Mouse (Mus musculus): ENCODE measurements around the gene Akap9. TPM values are rescaled to one million over a fixed set of nuclear protein-coding genes. Genes with fewer than 3 reads are reported as not detected.

Akap9 gene
- total and polyA plus RNA-seq, 3 experiments, result 15.9 to 29.3 (median 17.3) TPM

- DNase-seq (ENCODE audit: low read depth, low spot score), result no peak
- Histone ChIP-seq H3K27me3 (ENCODE audit: control insufficient read depth in 1 of 2, insufficient read depth in 2 of 2, low read length in 2 of 2) (no peaks in the 10 kb centered on the region), H3K36me3 (ENCODE audit: control insufficient read depth in 1 of 2, insufficient read depth in 2 of 2, low read length in 2 of 2) (peaks cover 0 to 1% of the 10 kb centered on the region in 2 experiments; a peak in 1 of 4 replicates), H3K4me1 (ENCODE audit: control insufficient read depth in 1 of 2, insufficient read depth in 2 of 2, low read length in 2 of 2) (no peaks in the 10 kb centered on the region), H3K27ac (ENCODE audit: control insufficient read depth, low read depth, low read length) (no peak overlapping the region), H3K4me3 (ENCODE audit: control insufficient read depth in 1 of 2, insufficient read depth in 1 of 2, low read depth in 2 of 2, low read length in 2 of 2) (no peak overlapping the region), H3K9me3 (replicated peaks; ENCODE audit: insufficient read depth, low read length) (no peaks in the 10 kb centered on the region), H3K9ac (ENCODE audit: control insufficient read depth, low read depth, low read length, poor library complexity, severe bottlenecking) (no peak overlapping the region), H3K79me2 (ENCODE audit: control insufficient read depth, insufficient read depth, low read length, poor library complexity) (no peaks in the 10 kb centered on the region)
- TF ChIP-seq UBTF (IDR thresholded peaks at IDR 0.05; ENCODE audit: borderline replicate concordance, insufficient read depth, low read depth, low read length) (no peak), E2F4 (IDR thresholded peaks at IDR 0.05; ENCODE audit: borderline replicate concordance, low read depth, low read length) (no peak), ELF1 (IDR thresholded peaks at IDR 0.05; ENCODE audit: low read depth, low read length) (no peak), MAZ (IDR thresholded peaks at IDR 0.05; ENCODE audit: low read depth, low read length) (no peak), NELFE (IDR thresholded peaks at IDR 0.05; ENCODE audit: low read depth, low read length) (no peak), MYB (IDR thresholded peaks at IDR 0.05; ENCODE audit: low read depth, low read length) (no peak), ZMIZ1 (IDR thresholded peaks at IDR 0.05; ENCODE audit: low read depth, low read length) (no peak)
Measured at GRCm38 (mm10) chr5:4004531-4005469, 76.9 kb downstream of the Akap9 start.

DNA sequence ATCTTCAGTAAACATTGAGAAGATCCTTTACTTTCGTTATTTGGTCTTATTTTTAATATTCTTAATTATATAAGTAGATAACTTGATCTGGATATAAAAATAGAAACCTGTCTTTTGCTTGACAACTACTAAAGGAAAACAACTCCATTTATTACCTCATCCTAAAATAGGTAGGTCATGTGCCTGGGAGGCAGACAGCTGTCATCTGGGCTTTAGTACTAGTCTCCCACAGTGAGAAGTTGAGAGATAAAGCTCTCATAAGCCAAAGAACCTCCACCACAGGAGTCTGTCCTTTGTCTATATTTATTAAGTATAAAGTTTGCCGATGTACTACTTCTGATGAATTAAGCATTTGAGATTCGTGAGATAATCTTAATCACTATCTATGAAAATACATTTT is 78.8 kb downstream of the Akap9 start:
- H3K9me3 ChIP-seq (replicated peaks; ENCODE audit: insufficient read depth, low read length), result no peaks in the 10 kb centered on the region
- H3K27ac ChIP-seq (ENCODE audit: control insufficient read depth, low read depth, low read length), result no peak overlapping the region
- DNase-seq (ENCODE audit: low read depth, low spot score), result no peak
- H3K9ac ChIP-seq (ENCODE audit: control insufficient read depth, low read depth, low read length, poor library complexity, severe bottlenecking), result no peak overlapping the region
- H3K4me1 ChIP-seq (ENCODE audit: control insufficient read depth in 1 of 2, insufficient read depth in 2 of 2, low read length in 2 of 2), result no peaks in the 10 kb centered on the region
- H3K27me3 ChIP-seq (ENCODE audit: control insufficient read depth in 1 of 2, insufficient read depth in 2 of 2, low read length in 2 of 2), result no peaks in the 10 kb centered on the region
- TF ChIP-seq ELF1 (IDR thresholded peaks at IDR 0.05; ENCODE audit: low read depth, low read length), result no peak
- TF ChIP-seq KAT2A (conservative IDR thresholded peaks at IDR 0.05; ENCODE audit: low read depth, low read length), result no peak
- TF ChIP-seq MXI1 (IDR thresholded peaks at IDR 0.05; ENCODE audit: low read depth, low read length), result no peak
- no peaks in the 10 kb centered on the region for H3K79me2 ChIP-seq (ENCODE audit: control insufficient read depth, insufficient read depth, low read length, poor library complexity)
- no peak overlapping the region for H3K4me3 ChIP-seq (ENCODE audit: control insufficient read depth in 1 of 2, insufficient read depth in 1 of 2, low read depth in 2 of 2, low read length in 2 of 2)
- peaks cover 0 to 1% of the 10 kb centered on the region in 2 experiments; a peak in 1 of 4 replicates for H3K36me3 ChIP-seq (ENCODE audit: control insufficient read depth in 1 of 2, insufficient read depth in 2 of 2, low read length in 2 of 2)

DNA sequence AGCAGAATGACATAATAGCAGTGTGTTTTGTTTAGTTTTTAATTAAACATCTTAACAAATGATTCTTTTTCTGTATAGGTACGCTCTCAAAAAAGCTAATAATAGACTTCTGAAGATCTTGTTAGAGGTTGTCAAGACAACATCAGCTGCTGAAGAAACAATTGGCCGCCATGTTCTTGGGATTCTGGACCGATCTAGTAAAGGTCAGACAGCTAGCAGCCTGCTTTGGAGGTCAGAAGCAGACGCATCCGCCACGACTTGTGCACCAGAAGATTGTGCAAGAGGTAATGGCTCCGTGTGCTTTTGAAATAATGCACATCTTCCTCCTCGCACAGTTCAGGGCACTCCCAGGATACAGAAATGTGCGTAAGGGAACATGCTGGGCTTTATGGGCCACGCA is 80.4 kb downstream of the Akap9 start:
- Histone ChIP-seq H3K79me2 (ENCODE audit: control insufficient read depth, insufficient read depth, low read length, poor library complexity) (no peaks in the 10 kb centered on the region), H3K9me3 (replicated peaks; ENCODE audit: insufficient read depth, low read length) (no peaks in the 10 kb centered on the region), H3K27ac (ENCODE audit: control insufficient read depth, low read depth, low read length) (no peak overlapping the region), H3K27me3 (ENCODE audit: control insufficient read depth in 1 of 2, insufficient read depth in 2 of 2, low read length in 2 of 2) (no peaks in the 10 kb centered on the region), H3K9ac (ENCODE audit: control insufficient read depth, low read depth, low read length, poor library complexity, severe bottlenecking) (no peak overlapping the region), H3K36me3 (ENCODE audit: control insufficient read depth in 1 of 2, insufficient read depth in 2 of 2, low read length in 2 of 2) (peaks cover 0 to 1% of the 10 kb centered on the region in 2 experiments; a peak in 2 of 4 replicates), H3K4me1 (ENCODE audit: control insufficient read depth in 1 of 2, insufficient read depth in 2 of 2, low read length in 2 of 2) (no peaks in the 10 kb centered on the region), H3K4me3 (ENCODE audit: control insufficient read depth in 1 of 2, insufficient read depth in 1 of 2, low read depth in 2 of 2, low read length in 2 of 2) (no peak overlapping the region)
- no peak for TF ChIP-seq TCF12 (IDR thresholded peaks at IDR 0.05; ENCODE audit: low read depth, low read length)
- no peak for TF ChIP-seq CHD2 (IDR thresholded peaks at IDR 0.05; ENCODE audit: low read length)
- no peak for TF ChIP-seq POLR2AphosphoS5 (IDR thresholded peaks at IDR 0.05; ENCODE audit: borderline replicate concordance, low read depth, low read length)
- TF ChIP-seq MAZ (IDR thresholded peaks at IDR 0.05; ENCODE audit: low read depth, low read length), result no peak
- no peak for TF ChIP-seq JUND (IDR thresholded peaks at IDR 0.05; ENCODE audit: low read depth, low read length)
- no peak for TF ChIP-seq POLR2A (IDR thresholded peaks at IDR 0.05; ENCODE audit: control insufficient read depth in 1 of 2, insufficient read depth in 1 of 2, low read depth in 1 of 2, low read length in 2 of 2, poor library complexity in 1 of 2)
- TF ChIP-seq MYB (IDR thresholded peaks at IDR 0.05; ENCODE audit: low read depth, low read length), result no peak
- no peak for DNase-seq (ENCODE audit: low read depth, low spot score)
